Mouse (Mus musculus) heart, adult 2 months (tissue): Measurements from ENCODE around the gene Nfe2l2.

Experiments used
- CTCF ChIP-seq: fragments of 200-600 bp; IDR thresholded peaks from 2 replicates; pipeline ENCODE4 v1.8.1; 2022; ENCODE audit warnings: antibody characterized with exemption, mild to moderate bottlenecking, moderate library complexity
- EP300 ChIP-seq: fragments of 200-500 bp; IDR thresholded peaks from 2 replicates; pipeline ENCODE4 v1.6.1; 2011; ENCODE audit warnings: low read depth, low read length, control low read depth; ENCODE audit not compliant: insufficient read depth
- POLR2A ChIP-seq: fragments of 200-500 bp; IDR thresholded peaks from 2 replicates; pipeline ENCODE4 v1.6.1; 2011; ENCODE audit warnings: mild to moderate bottlenecking, low read depth, low read length, control low read depth; ENCODE audit not compliant: insufficient read depth

- no peak for TF ChIP-seq CTCF
- no peak for TF ChIP-seq EP300
- TF ChIP-seq POLR2A, result no peak
Measured at GRCm38 (mm10) chr2:75656924-75657323, 47.5 kb downstream of the Nfe2l2 start.
